Mouse (Mus musculus) embryonic facial prominence, embryonic 11.5 days (tissue): ENCODE measurements around the gene Fndc5. TPM values are rescaled to one million over a fixed set of nuclear protein-coding genes. Genes with fewer than 3 reads are reported as not detected.

Experiments
- ATAC-seq: fragments of 200-750 bp; cut with Nextera tagmentation; replicated peaks from 2 replicates; pipeline ENCODE4 v1.8.0; 2017; ENCODE audit warnings: low read depth; ENCODE audit not compliant: insufficient number of reproducible peaks, low FRiP score, low TSS enrichment
- DNase-seq: peaks from one replicate; pipeline ENCODE4 v3.0.0-alpha.2; 2015; ENCODE audit warnings: low spot score
- H3K27ac ChIP-seq: fragments of 300-500 bp; sonication (generic); replicated peaks from 2 replicates; pipeline ENCODE4 v1.5.1; 2014; ENCODE audit warnings: mild to moderate bottlenecking, low read depth, low read length, control low read depth
- H3K27me3 ChIP-seq: fragments of 300-500 bp; sonication (generic); 2 replicates; pipeline ENCODE4 v1.6.1; 2014; ENCODE audit warnings: mild to moderate bottlenecking, low read length, moderate library complexity, mixed read lengths; ENCODE audit not compliant: control insufficient read depth, insufficient read depth
- H3K36me3 ChIP-seq: fragments of 300-500 bp; sonication (generic); replicated peaks from 2 replicates; pipeline ENCODE4 v1.6.1; 2014; ENCODE audit warnings: low read depth, mild to moderate bottlenecking, low read length, moderate library complexity, mixed read lengths; ENCODE audit not compliant: control insufficient read depth, insufficient read depth
- H3K4me1 ChIP-seq: fragments of 300-500 bp; sonication (generic); 2 replicates; pipeline ENCODE4 v1.6.1; 2014; ENCODE audit warnings: low read length, mixed read lengths; ENCODE audit not compliant: control insufficient read depth, insufficient read depth
- H3K4me2 ChIP-seq: fragments of 300-500 bp; sonication (generic); 2 replicates; pipeline ENCODE4 v1.6.1; 2014; ENCODE audit warnings: low read depth, mild to moderate bottlenecking, control low read depth, low read length, moderate library complexity
- H3K4me3 ChIP-seq: fragments of 300-500 bp; sonication (generic); 2 replicates; pipeline ENCODE4 v1.5.1; 2014; ENCODE audit warnings: low read depth, low read length, control low read depth
- H3K9ac ChIP-seq: fragments of 300-500 bp; sonication (generic); replicated peaks from 2 replicates; pipeline ENCODE4 v1.6.1; 2014; ENCODE audit warnings: mild to moderate bottlenecking, control low read depth, low read length
- H3K9me3 ChIP-seq: fragments of 300-500 bp; sonication (generic); replicated peaks from 2 replicates; pipeline ENCODE4 v1.6.1; 2016; ENCODE audit warnings: mild to moderate bottlenecking, low read length, inconsistent platforms, mixed read lengths; ENCODE audit not compliant: control insufficient read depth
- WGBS: fragments of 180-500 bp; shearing (Covaris S2); extraction: QIAGEN DNeasy Blood & Tissue Kit; methylation state at CpG from one replicate; pipeline ENCODE4 v1.1.7; 2014; 5-methylcytosine and 5-hydroxymethylcytosine counted together
- polyA plus RNA-seq: library from polyadenylated mRNA; unstranded; fragments of >200 nt; fragmentation: Nextera tagmentation; extraction: Ambion mirVana; gene quantifications from 2 replicates; pipeline ENCODE4 v1.2.1, GENCODE M21; 2014

Fndc5 gene
- polyA plus RNA-seq, 1 experiment from 2014 or later, result 3.8 TPM

DNA sequence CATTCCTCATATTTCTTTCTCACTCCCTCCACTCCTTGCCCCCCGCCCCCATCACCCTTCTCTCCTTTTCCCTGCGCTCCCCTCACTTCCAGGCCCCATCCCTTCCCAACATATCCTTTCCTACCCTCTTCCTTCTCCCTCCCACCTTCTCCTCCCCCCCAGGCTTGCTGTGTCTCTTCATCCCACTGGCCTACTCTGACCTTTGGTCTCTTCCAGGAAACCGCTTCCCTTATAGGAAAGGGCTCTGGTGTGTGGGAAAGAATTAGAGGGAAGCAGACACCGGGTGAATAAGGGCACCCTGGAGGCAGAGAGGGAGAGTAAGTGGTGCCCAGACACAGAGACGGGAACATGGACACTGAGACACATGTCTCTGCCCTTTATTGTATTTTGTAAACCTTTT is 54.9 kb downstream of the Fndc5 start:
- H3K9ac ChIP-seq, result no peak overlapping the region

More for the DNA sequence above, 54.9 kb downstream of the Fndc5 start:
- no peak for ATAC-seq
- no peak overlapping the region for H3K4me2 ChIP-seq
- H3K27me3 ChIP-seq, result no peaks in the 10 kb centered on the region
- WGBS, result 54% methylated on average over 5 of the region's 5 CpGs
- no peak overlapping the region for H3K4me3 ChIP-seq
- no peak overlapping the region for H3K27ac ChIP-seq
- no peaks in the 10 kb centered on the region for H3K9me3 ChIP-seq
- H3K4me1 ChIP-seq, result 0 out of 2 replicates have a peak, but pooled peaks cover 2% of the 10 kb centered on the region
- H3K36me3 ChIP-seq, result no peaks in the 10 kb centered on the region
- no peak for DNase-seq

Other genes starting within 250 kb of the Fndc5 start
- 14.0 and 14.6 TPM in 2 replicates for gene Azin2, start 174.6 kb upstream of the Fndc5 start, polyA plus RNA-seq
- gene Ak2, start 145.0 kb upstream of the Fndc5 start, polyA plus RNA-seq, result 152 and 154 TPM in 2 replicates
- gene Rnf19b, start 78.7 kb upstream of the Fndc5 start, polyA plus RNA-seq, result 9.0 and 10.3 TPM in 2 replicates
- gene Tmem54, start 31.5 kb upstream of the Fndc5 start, polyA plus RNA-seq, result 6.3 and 6.4 TPM in 2 replicates
- 3.1 and 3.5 TPM in 2 replicates for gene Hpca, start 15.0 kb upstream of the Fndc5 start, polyA plus RNA-seq
- gene S100pbp, start 52.7 kb downstream of the Fndc5 start, polyA plus RNA-seq, result 22.8 and 24.5 TPM in 2 replicates
- 91.1 and 95.3 TPM in 2 replicates for gene Yars, start 52.8 kb downstream of the Fndc5 start, polyA plus RNA-seq
- 2.4 and 2.5 TPM in 2 replicates for gene C77080, start 124.4 kb downstream of the Fndc5 start, polyA plus RNA-seq
- 0.25 and 0.63 TPM in 2 replicates for gene Sync, start 150.6 kb downstream of the Fndc5 start, polyA plus RNA-seq
- 584 and 661 TPM in 2 replicates for gene Rbbp4, start 198.4 kb downstream of the Fndc5 start, polyA plus RNA-seq
- 46.1 and 53.6 TPM in 2 replicates for gene Zbtb8os, start 198.7 kb downstream of the Fndc5 start, polyA plus RNA-seq
- gene Zbtb8a, start 241.1 kb downstream of the Fndc5 start, polyA plus RNA-seq, result 6.5 and 7.2 TPM in 2 replicates